ENCODE assay signal across 18 mouse cellular contexts in genomic region chr4:114367840-114368239, GRCm38 (mm10). TPM values are rescaled to one million over a fixed set of nuclear protein-coding genes. Genes with fewer than 3 reads are reported as not detected.
A peak's percentile ranks its signal among the peaks of the same experiment; 100 is the strongest.
DNase-seq lines count a peak whose midpoint lies in the region; ATAC-seq lines count a peak whose summit lies in the region.
"Had no signal": no experiment of that assay in that cellular context is flagged by ENCODE, and none has a peak within 500 bp of the region (broad histone marks: within the 10 kb centered on the region; RNA-seq: fewer than 3 reads in every experiment).

No protein-coding gene starts in this region.

- no peaks in the 10 kb centered on the region for H3K27me3 ChIP-seq in hindbrain, embryonic 15.5 days
- no peaks in the 10 kb centered on the region; the same call in 1 of the 2 replicates for H3K27me3 ChIP-seq in hindbrain, embryonic 12.5 days
- H3K27me3 ChIP-seq in midbrain, embryonic 11.5 days (ENCODE audit: control insufficient read depth, insufficient read depth, low read length), result no peaks in the 10 kb centered on the region
- no peaks in the 10 kb centered on the region for H3K27me3 ChIP-seq in midbrain, embryonic 16.5 days (ENCODE audit: control insufficient read depth, insufficient read depth, low read depth, low read length)
- peaks cover 10% of the 10 kb centered on the region; the same call in 1 of the 2 replicates for H3K27me3 ChIP-seq in embryonic facial prominence, embryonic 15.5 days
- no peaks in the 10 kb centered on the region for H3K27me3 ChIP-seq in liver, embryonic 11.5 days (replicated peaks; ENCODE audit: control insufficient read depth, insufficient read depth, low read length)
- H3K27me3 ChIP-seq: liver, embryonic 15.5 days had no signal

- ATAC-seq in hindbrain, embryonic 15.5 days (ENCODE audit: low FRiP score, low read depth), result peak; percentile 42; the same call in 1 of the 2 replicates
- no peak for ATAC-seq in hindbrain, embryonic 12.5 days (ENCODE audit: low FRiP score)
- ATAC-seq in midbrain, embryonic 11.5 days (ENCODE audit: low FRiP score), result 0 out of 2 replicates have a peak, but pooled peaks have one; percentile 50
- no peak for ATAC-seq in midbrain, embryonic 16.5 days
- ATAC-seq in embryonic facial prominence, embryonic 15.5 days (ENCODE audit: insufficient number of reproducible peaks, low FRiP score, low TSS enrichment, low read depth), result 0 out of 2 replicates have a peak, but pooled peaks have one; percentile 29
- ATAC-seq in liver, embryonic 11.5 days (replicated peaks; ENCODE audit: low FRiP score), result no peak
- ATAC-seq: activated CD4-positive, CD25-positive, alpha-beta regulatory T cell, adult 4 months had no signal

- DNase-seq in midbrain, embryonic 11.5 days (ENCODE audit: low spot score, missing footprints), result peak; percentile 86
- no peak for DNase-seq in liver, embryonic 11.5 days (ENCODE audit: low spot score)
- no peak for DNase-seq in cerebellum, adult 11 months
- DNase-seq: cerebellum, postnatal 25 days; gastrocnemius, postnatal 10 days; heart, postnatal 14 days; thymus, postnatal 4 days had no signal

- no peaks in the 10 kb centered on the region for H3K9me3 ChIP-seq in hindbrain, embryonic 15.5 days
- H3K9me3 ChIP-seq in hindbrain, embryonic 12.5 days (replicated peaks), result no peaks in the 10 kb centered on the region
- no peaks in the 10 kb centered on the region for H3K9me3 ChIP-seq in midbrain, embryonic 11.5 days (ENCODE audit: control insufficient read depth, low read length)
- H3K9me3 ChIP-seq in midbrain, embryonic 16.5 days (replicated peaks; ENCODE audit: control insufficient read depth, low read length, poor library complexity, severe bottlenecking), result no peaks in the 10 kb centered on the region
- no peaks in the 10 kb centered on the region for H3K9me3 ChIP-seq in embryonic facial prominence, embryonic 15.5 days (replicated peaks)
- H3K9me3 ChIP-seq in liver, embryonic 11.5 days (ENCODE audit: control insufficient read depth, low read length), result no peaks in the 10 kb centered on the region
- H3K9me3 ChIP-seq: embryonic facial prominence, embryonic 13.5 days; limb, embryonic 12.5 days; liver, embryonic 15.5 days had no signal

- 43% methylated on average over 7 of the region's 7 CpGs for WGBS in hindbrain, embryonic 15.5 days
- WGBS in hindbrain, embryonic 12.5 days, result 43% methylated on average over 7 of the region's 7 CpGs
- 20% methylated on average over 7 of the region's 7 CpGs for WGBS in midbrain, embryonic 11.5 days
- WGBS in midbrain, embryonic 16.5 days, result 19% methylated on average over 7 of the region's 7 CpGs
- WGBS in embryonic facial prominence, embryonic 15.5 days, result 28% methylated on average over 7 of the region's 7 CpGs
- 53% methylated on average over 7 of the region's 7 CpGs for WGBS in liver, embryonic 11.5 days

- no peak overlapping the region for H3K4me3 ChIP-seq in hindbrain, embryonic 15.5 days
- H3K4me3 ChIP-seq in hindbrain, embryonic 12.5 days, result no peak overlapping the region
- no peak overlapping the region for H3K4me3 ChIP-seq in midbrain, embryonic 11.5 days (ENCODE audit: low read depth, low read length)
- no peak overlapping the region for H3K4me3 ChIP-seq in midbrain, embryonic 16.5 days (ENCODE audit: low read depth, low read length)
- no peak overlapping the region for H3K4me3 ChIP-seq in embryonic facial prominence, embryonic 15.5 days (replicated peaks)
- H3K4me3 ChIP-seq in liver, embryonic 11.5 days (ENCODE audit: low read depth, low read length), result no peak overlapping the region
- H3K4me3 ChIP-seq: embryonic facial prominence, embryonic 13.5 days; layer of hippocampus, adult 2 months; left cerebral cortex, adult 2 months; limb, embryonic 12.5 days; liver, embryonic 15.5 days had no signal

- no peak overlapping the region for H3K9ac ChIP-seq in hindbrain, embryonic 15.5 days
- H3K9ac ChIP-seq in hindbrain, embryonic 12.5 days, result no peak overlapping the region
- no peak overlapping the region for H3K9ac ChIP-seq in midbrain, embryonic 11.5 days (ENCODE audit: low read length)
- H3K9ac ChIP-seq in midbrain, embryonic 16.5 days (ENCODE audit: low read depth, low read length), result no peak overlapping the region
- no peak overlapping the region for H3K9ac ChIP-seq in embryonic facial prominence, embryonic 15.5 days
- no peak overlapping the region for H3K9ac ChIP-seq in liver, embryonic 11.5 days (ENCODE audit: low read depth, low read length)
- H3K9ac ChIP-seq: embryonic facial prominence, embryonic 13.5 days; limb, embryonic 12.5 days; liver, embryonic 15.5 days had no signal

- H3K4me2 ChIP-seq in hindbrain, embryonic 15.5 days, result no peak overlapping the region
- no peak overlapping the region for H3K4me2 ChIP-seq in hindbrain, embryonic 12.5 days (replicated peaks)
- H3K4me2 ChIP-seq in midbrain, embryonic 11.5 days, result no peak overlapping the region
- H3K4me2 ChIP-seq in midbrain, embryonic 16.5 days (ENCODE audit: low read length), result no peak overlapping the region
- H3K4me2 ChIP-seq in embryonic facial prominence, embryonic 15.5 days (replicated peaks), result no peak overlapping the region
- no peak overlapping the region for H3K4me2 ChIP-seq in liver, embryonic 11.5 days
- H3K4me2 ChIP-seq: embryonic facial prominence, embryonic 13.5 days; limb, embryonic 12.5 days; liver, embryonic 15.5 days had no signal

- no peaks in the 10 kb centered on the region for H3K4me1 ChIP-seq in hindbrain, embryonic 15.5 days (replicated peaks)
- H3K4me1 ChIP-seq in hindbrain, embryonic 12.5 days, result no peaks in the 10 kb centered on the region
- H3K4me1 ChIP-seq in midbrain, embryonic 11.5 days (ENCODE audit: control insufficient read depth, insufficient read depth, low read length), result no peaks in the 10 kb centered on the region
- H3K4me1 ChIP-seq in midbrain, embryonic 16.5 days (ENCODE audit: control insufficient read depth, insufficient read depth, low read length), result no peaks in the 10 kb centered on the region
- no peaks in the 10 kb centered on the region for H3K4me1 ChIP-seq in embryonic facial prominence, embryonic 15.5 days
- H3K4me1 ChIP-seq in liver, embryonic 11.5 days (replicated peaks; ENCODE audit: control insufficient read depth, insufficient read depth, low read length), result no peaks in the 10 kb centered on the region
- H3K4me1 ChIP-seq: limb, embryonic 12.5 days; liver, embryonic 15.5 days had no signal

- no peaks in the 10 kb centered on the region for H3K36me3 ChIP-seq in hindbrain, embryonic 15.5 days
- no peaks in the 10 kb centered on the region for H3K36me3 ChIP-seq in hindbrain, embryonic 12.5 days
- H3K36me3 ChIP-seq in midbrain, embryonic 11.5 days (ENCODE audit: control insufficient read depth, insufficient read depth, low read length), result no peaks in the 10 kb centered on the region
- H3K36me3 ChIP-seq in midbrain, embryonic 16.5 days (ENCODE audit: control insufficient read depth, insufficient read depth, low read length), result no peaks in the 10 kb centered on the region
- no peaks in the 10 kb centered on the region for H3K36me3 ChIP-seq in embryonic facial prominence, embryonic 15.5 days
- H3K36me3 ChIP-seq in liver, embryonic 11.5 days (ENCODE audit: control insufficient read depth, insufficient read depth, low read length), result no peaks in the 10 kb centered on the region
- H3K36me3 ChIP-seq: embryonic facial prominence, embryonic 13.5 days; limb, embryonic 12.5 days; liver, embryonic 15.5 days had no signal

- no peak overlapping the region for H3K27ac ChIP-seq in hindbrain, embryonic 15.5 days (replicated peaks)
- no peak overlapping the region for H3K27ac ChIP-seq in hindbrain, embryonic 12.5 days
- H3K27ac ChIP-seq in midbrain, embryonic 11.5 days (ENCODE audit: low read depth, low read length), result no peak overlapping the region
- H3K27ac ChIP-seq in midbrain, embryonic 16.5 days (ENCODE audit: low read length), result no peak overlapping the region
- H3K27ac ChIP-seq in embryonic facial prominence, embryonic 15.5 days (replicated peaks), result no peak overlapping the region
- H3K27ac ChIP-seq in liver, embryonic 11.5 days (ENCODE audit: low read depth, low read length), result no peak overlapping the region
- H3K27ac ChIP-seq: embryonic facial prominence, embryonic 13.5 days; kidney, postnatal 0 days; layer of hippocampus, adult 2 months; left cerebral cortex, adult 2 months; limb, embryonic 12.5 days; liver, embryonic 15.5 days had no signal

RNA-seq across cellular contexts. Expression of gene Trabd2b, which starts 38.7 kb away (rescaled TPM):
- polyA plus RNA-seq in hindbrain, embryonic 15.5 days (2015; fragmentation: Nextera tagmentation; extraction: Ambion mirVana), result 0.83 and 0.93 TPM in 2 replicates
- 2.0 and 2.8 TPM in 2 replicates for polyA plus RNA-seq in hindbrain, embryonic 12.5 days (2016; fragmentation: Nextera tagmentation; extraction: Ambion mirVana)
- polyA plus RNA-seq in midbrain, embryonic 11.5 days (2014; fragmentation: Nextera tagmentation; extraction: Ambion mirVana), result 2.1 and 2.2 TPM in 2 replicates
- 0.32 and 0.58 TPM in 2 replicates for polyA plus RNA-seq in midbrain, embryonic 16.5 days (2015; fragmentation: Nextera tagmentation; extraction: Ambion mirVana)
- 2.2 and 2.7 TPM in 2 replicates for polyA plus RNA-seq in embryonic facial prominence, embryonic 15.5 days (2015; fragmentation: Nextera tagmentation; extraction: Ambion mirVana)
- polyA plus RNA-seq in liver, embryonic 11.5 days (2014; fragmentation: Nextera tagmentation; extraction: Ambion mirVana), result 1.1 and 1.3 TPM in 2 replicates
- polyA plus RNA-seq: activated CD4-positive, CD25-positive, alpha-beta regulatory T cell, adult 4 months had no signal

Comparison
In these comparisons a context has a peak if more than half of its experiments do, and no peak if none do; other contexts are left out.
1. ATAC-seq: peak in hindbrain, embryonic 15.5 days (single experiment), midbrain, embryonic 11.5 days (single experiment) and embryonic facial prominence, embryonic 15.5 days (single experiment); none in hindbrain, embryonic 12.5 days (single experiment), midbrain, embryonic 16.5 days (single experiment) and liver, embryonic 11.5 days (single experiment).